Mouse (Mus musculus) kidney, adult 2 months (tissue): Measurements from ENCODE around the gene Psmd12. TPM values are rescaled to one million over a fixed set of nuclear protein-coding genes. Genes with fewer than 3 reads are reported as not detected.

ENCODE experiments used
- DNase-seq: peaks from one replicate; pipeline ENCODE4 v3.0.0; 2021
- H3K27ac ChIP-seq: fragments of 200-500 bp; 2 replicates; pipeline ENCODE4 v1.5.1; 2012; ENCODE audit warnings: low read depth, low read length, control low read depth, inconsistent platforms; ENCODE audit not compliant: insufficient read depth
- H3K27me3 ChIP-seq: fragments of 200-500 bp; replicated peaks from 2 replicates; pipeline ENCODE4 v1.6.1; 2012; ENCODE audit warnings: mild to moderate bottlenecking, moderate library complexity, low read length, inconsistent platforms; ENCODE audit not compliant: control insufficient read depth, insufficient read depth
- H3K36me3 ChIP-seq: fragments of 200-500 bp; 2 replicates; pipeline ENCODE4 v1.6.1; 2012; ENCODE audit warnings: mild to moderate bottlenecking, moderate library complexity, low read length, inconsistent platforms; ENCODE audit not compliant: control insufficient read depth, insufficient read depth
- H3K4me1 ChIP-seq: fragments of 200-500 bp; 2 replicates; pipeline ENCODE4 v1.6.1; 2011; ENCODE audit warnings: low read length; ENCODE audit not compliant: control insufficient read depth, insufficient read depth
- H3K4me3 ChIP-seq: fragments of 200-500 bp; 2 replicates; pipeline ENCODE4 v1.5.1; 2011; ENCODE audit warnings: mild to moderate bottlenecking, low read depth, low read length, control low read depth; ENCODE audit not compliant: insufficient read depth
- CTCF ChIP-seq: fragments of 200-500 bp; conservative IDR thresholded peaks from 2 replicates; pipeline ENCODE4 v1.5.1; 2011; ENCODE audit warnings: low read depth, mild to moderate bottlenecking, control low read depth, low read length, moderate library complexity, mixed read lengths; ENCODE audit not compliant: insufficient read depth, insufficient read length
- POLR2A ChIP-seq: fragments of 200-500 bp; IDR thresholded peaks from one replicate; pipeline ENCODE4 v1.6.1; 2011; ENCODE audit warnings: low read depth, low read length, control low read depth
- WGBS: fragments of 180-500 bp; shearing (Covaris S2); methylation state at CpG from one replicate; pipeline ENCODE4 v1.1.7; 2018; 5-methylcytosine and 5-hydroxymethylcytosine counted together
- polyA plus RNA-seq: library from polyadenylated mRNA; depleted of rRNA; stranded (reverse); fragments of >200 nt; gene quantifications from 2 replicates; pipeline ENCODE4 v1.2.3, GENCODE M21; 2012

Gene Psmd12
- polyA plus RNA-seq, 1 experiment = 19.9 TPM

GRCm38 (mm10) chr11:107527632-107528031 is 48.3 kb downstream of the Psmd12 start:
- H3K4me1 ChIP-seq = no peaks in the 10 kb centered on the region
- H3K27ac ChIP-seq = no peak overlapping the region
- H3K27me3 ChIP-seq = no peaks in the 10 kb centered on the region
- DNase-seq = no peak
- 92% methylated on average over 3 of the region's 3 CpGs for WGBS
- TF ChIP-seq POLR2A (no peak), CTCF (no peak)
- H3K4me3 ChIP-seq = no peak overlapping the region
- H3K36me3 ChIP-seq = no peaks in the 10 kb centered on the region

- H3K4me3 ChIP-seq = no peak overlapping the region
- no peaks in the 10 kb centered on the region for H3K4me1 ChIP-seq
- DNase-seq = peak; percentile 79
- no peaks in the 10 kb centered on the region for H3K27me3 ChIP-seq
- H3K27ac ChIP-seq = peak overlapping the region; percentile 33; the same call in 1 of the 2 replicates
- no peaks in the 10 kb centered on the region for H3K36me3 ChIP-seq
- WGBS = 49% methylated on average over 8 of the region's 8 CpGs
- no peak for TF ChIP-seq POLR2A
- TF ChIP-seq CTCF = no peak
Measured at GRCm38 (mm10) chr11:107529320-107529719, 50.0 kb downstream of the Psmd12 start.

GRCm38 (mm10) chr11:107531445-107531844 is 52.2 kb downstream of the Psmd12 start:
- 82% methylated on average over 4 of the region's 4 CpGs for WGBS
- H3K4me1 ChIP-seq = no peaks in the 10 kb centered on the region
- no peak overlapping the region for H3K27ac ChIP-seq
- no peak overlapping the region for H3K4me3 ChIP-seq
- no peak for DNase-seq
- no peaks in the 10 kb centered on the region for H3K36me3 ChIP-seq
- TF ChIP-seq CTCF (no peak), POLR2A (no peak)
- H3K27me3 ChIP-seq = no peaks in the 10 kb centered on the region

GRCm38 (mm10) chr11:107532271-107532670 is 53.0 kb downstream of the Psmd12 start:
- Histone ChIP-seq H3K4me3 (no peak overlapping the region), H3K27me3 (no peaks in the 10 kb centered on the region), H3K27ac (no peak overlapping the region), H3K4me1 (no peaks in the 10 kb centered on the region), H3K36me3 (no peaks in the 10 kb centered on the region)
- DNase-seq = no peak
- WGBS = 39% methylated on average over 5 of the region's 5 CpGs
- TF ChIP-seq CTCF (no peak), POLR2A (no peak)

GRCm38 (mm10) chr11:107538994-107539393 is 59.7 kb downstream of the Psmd12 start:
- TF ChIP-seq POLR2A = no peak
- TF ChIP-seq CTCF = no peak
- Histone ChIP-seq H3K27ac (no peak overlapping the region), H3K36me3 (no peaks in the 10 kb centered on the region), H3K4me1 (no peaks in the 10 kb centered on the region), H3K4me3 (no peak overlapping the region), H3K27me3 (no peaks in the 10 kb centered on the region)
- no peak for DNase-seq
- WGBS = 90% methylated on average over 4 of the region's 4 CpGs

- Histone ChIP-seq H3K36me3 (no peaks in the 10 kb centered on the region), H3K4me1 (no peaks in the 10 kb centered on the region), H3K4me3 (no peak overlapping the region), H3K27me3 (no peaks in the 10 kb centered on the region), H3K27ac (no peak overlapping the region)
- WGBS = 56% methylated on average over 1 of the region's 1 CpGs
- TF ChIP-seq CTCF (no peak), POLR2A (no peak)
- no peak for DNase-seq
Measured at GRCm38 (mm10) chr11:107540339-107540738, 61.1 kb downstream of the Psmd12 start.

GRCm38 (mm10) chr11:107545747-107546476 is 66.6 kb downstream of the Psmd12 start:
- Histone ChIP-seq H3K4me3 (no peak overlapping the region), H3K4me1 (no peaks in the 10 kb centered on the region), H3K27me3 (no peaks in the 10 kb centered on the region), H3K27ac (no peak overlapping the region), H3K36me3 (no peaks in the 10 kb centered on the region)
- WGBS = 45% methylated on average over 13 of the region's 13 CpGs
- TF ChIP-seq CTCF (no peak), POLR2A (no peak)
- peak; percentile 40 for DNase-seq
